Mouse (Mus musculus) right cerebral cortex, postnatal 36 days (tissue): ENCODE data around the gene Cobll1.

ENCODE experiments used
- DNase-seq, 2 experiments: peaks; one replicate each; pipeline ENCODE4 v3.0.0; 2022; ENCODE audit warnings: low spot score in 2 of 2, mixed read lengths in 1 of 2

The Cobll1 gene

GRCm38 (mm10) chr2:65147431-65147830 lies 91.8 kb downstream of the Cobll1 start:
- DNase-seq = no peak

GRCm38 (mm10) chr2:65145421-65146117 lies 93.6 kb downstream of the Cobll1 start:
- DNase-seq = no peak

- no peak for DNase-seq
These were observed 98.0 kb downstream of the Cobll1 start for GRCm38 (mm10) chr2:65141093-65141661.

GRCm38 (mm10) chr2:65140330-65140922 lies 98.8 kb downstream of the Cobll1 start:
- no peak for DNase-seq

GRCm38 (mm10) chr2:65139606-65140329 lies 99.4 kb downstream of the Cobll1 start:
- DNase-seq = no peak

- DNase-seq = no peak
These were observed 100.2 kb downstream of the Cobll1 start for GRCm38 (mm10) chr2:65138992-65139391.

- DNase-seq = no peak
These were observed 112.9 kb downstream of the Cobll1 start for GRCm38 (mm10) chr2:65126141-65126783.

GRCm38 (mm10) chr2:65123702-65124101 lies 115.5 kb downstream of the Cobll1 start:
- no peak for DNase-seq

GRCm38 (mm10) chr2:65121435-65121834 lies 117.8 kb downstream of the Cobll1 start:
- DNase-seq = no peak

GRCm38 (mm10) chr2:65121012-65121411 lies 118.2 kb downstream of the Cobll1 start:
- no peak for DNase-seq

GRCm38 (mm10) chr2:65120112-65120511 lies 119.1 kb downstream of the Cobll1 start:
- no peak for DNase-seq

- DNase-seq = no peak
These were observed 119.5 kb downstream of the Cobll1 start for GRCm38 (mm10) chr2:65119667-65120066.

GRCm38 (mm10) chr2:65119076-65119475 lies 120.1 kb downstream of the Cobll1 start:
- no peak for DNase-seq

- no peak for DNase-seq
These were observed 121.3 kb downstream of the Cobll1 start for GRCm38 (mm10) chr2:65117859-65118258.

- no peak for DNase-seq
These were observed 122.6 kb downstream of the Cobll1 start for GRCm38 (mm10) chr2:65116428-65117125.

GRCm38 (mm10) chr2:65113191-65113590 lies 126.0 kb downstream of the Cobll1 start:
- DNase-seq = no peak

- DNase-seq = no peak
These were observed 134.6 kb downstream of the Cobll1 start for GRCm38 (mm10) chr2:65104569-65104968.

GRCm38 (mm10) chr2:65103801-65104200 lies 135.4 kb downstream of the Cobll1 start:
- DNase-seq = no peak

- DNase-seq = no peak
These were observed 137.8 kb downstream of the Cobll1 start for GRCm38 (mm10) chr2:65101388-65101787.

GRCm38 (mm10) chr2:65100001-65100400 lies 139.2 kb downstream of the Cobll1 start:
- DNase-seq = no peak

GRCm38 (mm10) chr2:65095571-65095970 lies 143.6 kb downstream of the Cobll1 start:
- no peak for DNase-seq
